Mouse (Mus musculus) mature B cell (primary cell): ENCODE data around the gene Kat6b.
"Not testable (repeated sequence)": the region's sequence is repeated elsewhere in the genome, so short reads cannot be mapped to it uniquely, and the experiment has no call there.

Experiments used
- in situ Hi-C: fragments of 300-500 bp; cut with MboI; formaldehyde crosslinking; loops from 2 replicates; pipeline ENCODE4 v1.14.3; 2019

Gene Kat6b

DNA sequence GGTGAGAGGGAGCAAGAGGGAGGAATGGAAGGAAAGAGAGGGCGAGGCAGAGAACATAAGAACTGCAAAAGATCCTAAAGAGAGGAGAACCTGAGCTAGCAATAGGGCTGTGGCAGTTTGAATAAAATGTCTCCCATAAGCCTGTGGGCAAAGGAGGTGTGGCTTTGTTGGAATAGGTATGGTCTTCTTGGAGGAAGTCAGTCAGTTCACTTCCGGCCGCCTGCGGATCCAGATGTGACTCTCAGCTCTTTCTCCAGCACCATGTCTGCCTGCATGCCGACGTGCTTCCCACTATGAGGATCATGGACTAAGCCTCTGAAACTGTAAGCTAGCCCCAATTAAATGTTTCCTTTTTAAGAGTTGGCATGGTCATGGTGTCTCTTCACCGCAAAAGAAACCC lies at the start of gene Kat6b:
Kat6b (plus strand) TSS at position 204 of the 400 bp plus-strand sequence.
- in situ Hi-C loops, result no loop called here

DNA sequence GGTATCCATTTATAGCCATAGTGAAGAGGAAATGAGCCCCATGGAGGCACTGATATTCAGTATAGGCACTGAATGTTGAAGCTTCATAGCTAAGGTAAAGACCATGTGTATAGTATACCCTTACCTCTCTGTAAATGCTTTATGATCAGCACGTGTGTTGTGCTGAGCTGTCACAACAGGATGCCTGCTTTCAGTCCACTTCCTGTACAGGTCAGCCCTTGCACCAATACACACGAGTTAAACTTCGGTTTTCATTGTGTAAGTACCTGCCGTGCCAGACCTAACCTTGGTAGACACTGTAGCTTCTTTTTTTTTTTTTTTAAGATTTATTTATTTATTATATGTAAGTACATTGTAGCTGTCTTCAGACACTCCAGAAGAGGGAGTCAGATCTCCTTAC lies 47.8 kb upstream of the Kat6b start:
- in situ Hi-C loops, result no loop called here

DNA sequence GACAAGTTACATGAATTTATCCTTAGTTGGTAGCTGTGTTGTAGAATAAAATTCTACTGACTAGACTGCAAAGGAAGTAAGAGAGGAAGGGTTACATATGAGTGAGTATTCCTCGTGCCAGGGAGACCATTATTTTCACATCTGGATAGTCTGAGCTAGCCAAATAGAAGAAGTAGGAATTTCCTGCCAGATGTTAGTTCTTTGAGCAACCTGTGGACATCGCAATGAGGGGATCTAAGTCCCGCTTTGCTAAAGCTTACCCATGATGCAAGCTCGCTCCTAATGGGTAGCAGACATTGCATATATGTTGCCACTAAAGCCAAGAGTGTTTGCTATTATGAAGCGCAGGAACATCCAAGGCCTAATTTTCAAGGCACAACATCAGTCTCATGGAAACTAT lies 47.2 kb upstream of the Kat6b start:
- in situ Hi-C loops, result no loop called here

DNA sequence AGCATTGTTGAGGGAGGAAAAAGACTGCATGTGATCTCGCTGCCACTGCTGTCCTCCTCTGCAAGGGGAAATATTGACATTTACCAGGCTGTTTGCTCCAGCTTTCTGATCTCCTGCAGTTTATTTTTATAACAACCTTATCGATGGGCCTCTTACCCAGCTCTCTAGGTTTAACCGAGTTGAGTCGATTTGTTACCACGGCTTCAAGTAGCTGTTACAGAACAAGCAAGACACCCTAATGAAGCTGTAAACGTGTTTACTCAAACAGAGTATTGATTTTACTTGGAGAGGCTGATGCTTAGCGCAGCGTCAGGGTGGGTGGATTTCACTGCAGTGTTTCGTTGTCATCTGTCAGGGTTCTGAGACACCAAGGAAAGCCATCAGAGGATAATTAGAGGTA lies 46.5 kb upstream of the Kat6b start:
- in situ Hi-C loops, result no loop called here

DNA sequence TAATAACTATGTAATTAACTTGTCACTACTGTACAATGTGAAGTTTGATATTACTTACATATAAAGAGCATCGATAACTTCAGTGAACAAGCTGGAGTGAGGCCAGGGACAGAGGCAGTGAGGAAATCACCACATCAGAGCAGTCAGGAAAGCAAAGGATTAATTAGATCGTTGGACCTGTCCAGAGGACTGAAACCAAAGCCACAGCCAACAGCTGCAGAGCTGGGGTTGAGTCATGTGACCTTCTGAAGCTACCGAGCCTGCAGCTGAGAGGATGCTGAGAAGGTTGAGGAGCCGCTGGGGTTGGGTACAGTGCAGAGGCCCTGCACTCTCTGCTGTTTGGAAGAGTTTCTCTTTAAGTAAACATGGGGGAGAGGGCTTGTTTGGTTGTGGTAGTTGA lies 41.4 kb upstream of the Kat6b start:
- in situ Hi-C loops, result no loop called here

DNA sequence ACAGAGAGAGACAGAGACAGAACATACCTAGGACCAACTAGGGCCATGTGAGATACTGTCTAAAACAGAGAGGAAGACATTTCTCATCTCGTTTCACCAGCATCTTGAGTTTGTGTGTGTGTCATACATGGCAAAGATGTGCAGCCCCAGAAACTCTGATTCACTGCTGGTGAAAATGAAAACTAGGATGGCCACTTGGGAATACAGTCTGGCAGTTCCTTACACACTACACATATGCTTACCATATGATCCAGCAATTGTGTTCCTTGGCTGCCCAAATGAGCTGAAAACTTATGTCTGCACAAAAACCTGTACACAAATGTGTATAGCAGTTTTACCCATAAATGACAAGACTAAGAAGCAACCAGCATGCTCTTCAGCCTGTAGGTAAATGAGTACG lies 40.7 kb upstream of the Kat6b start:
- in situ Hi-C loops, result no loop called here

DNA sequence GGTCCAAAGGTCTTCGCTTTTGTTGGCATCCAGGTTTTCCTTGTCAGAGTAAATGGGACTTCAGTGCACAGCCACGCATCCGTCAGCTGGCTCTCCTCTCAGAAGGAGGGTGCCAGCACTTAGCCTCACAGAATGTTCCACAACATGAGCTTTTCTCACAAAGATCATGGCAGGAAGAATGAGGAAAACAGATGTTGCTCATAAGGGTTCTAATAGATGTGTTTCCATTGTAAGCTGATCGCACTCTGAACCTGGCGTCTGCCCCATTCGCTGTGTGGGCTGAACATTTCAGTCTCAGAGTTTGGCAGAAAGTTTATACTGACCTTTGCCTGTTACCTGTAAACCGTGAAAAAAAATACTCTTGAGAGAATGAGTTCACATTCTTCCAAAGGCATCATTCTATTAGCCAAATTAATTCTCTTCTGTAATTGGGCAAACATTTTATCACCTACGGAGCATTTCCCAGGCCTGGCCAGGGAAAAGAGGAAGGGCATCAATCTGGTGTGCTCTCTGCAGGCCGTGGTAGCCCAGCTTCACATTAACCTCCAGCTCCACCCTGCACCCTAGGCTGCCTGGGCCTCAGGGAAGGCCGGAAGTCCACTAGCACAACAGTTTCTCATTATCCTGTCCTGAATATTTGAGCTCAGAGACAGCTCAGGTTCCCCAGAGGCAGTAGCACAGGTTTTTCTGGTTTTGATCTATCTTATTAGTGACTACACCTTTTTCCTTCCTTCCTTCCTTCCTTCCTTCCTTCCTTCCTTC lies 39.3 kb upstream of the Kat6b start:
- in situ Hi-C loops, result no loop called here

DNA sequence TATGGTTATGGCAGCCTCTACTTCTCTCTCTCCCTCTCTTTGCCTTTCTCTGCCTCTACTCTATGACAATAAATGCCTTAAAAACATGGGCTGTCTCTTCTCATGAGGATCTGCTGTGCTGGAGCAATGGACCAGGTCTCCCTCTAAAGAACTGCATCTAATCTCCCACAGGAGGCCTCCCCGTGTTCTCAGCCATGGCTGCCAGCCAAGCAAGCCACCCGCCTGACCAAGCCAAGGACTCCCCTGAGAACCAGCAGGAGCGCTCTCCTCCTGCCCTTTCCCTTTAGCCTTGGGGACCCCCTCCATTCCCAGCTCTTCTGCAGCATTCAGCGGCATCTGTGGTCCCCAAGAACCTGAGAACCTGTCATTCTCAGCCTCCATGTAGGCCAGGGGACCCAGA lies 28.7 kb upstream of the Kat6b start:
- in situ Hi-C loops, result no loop called here

DNA sequence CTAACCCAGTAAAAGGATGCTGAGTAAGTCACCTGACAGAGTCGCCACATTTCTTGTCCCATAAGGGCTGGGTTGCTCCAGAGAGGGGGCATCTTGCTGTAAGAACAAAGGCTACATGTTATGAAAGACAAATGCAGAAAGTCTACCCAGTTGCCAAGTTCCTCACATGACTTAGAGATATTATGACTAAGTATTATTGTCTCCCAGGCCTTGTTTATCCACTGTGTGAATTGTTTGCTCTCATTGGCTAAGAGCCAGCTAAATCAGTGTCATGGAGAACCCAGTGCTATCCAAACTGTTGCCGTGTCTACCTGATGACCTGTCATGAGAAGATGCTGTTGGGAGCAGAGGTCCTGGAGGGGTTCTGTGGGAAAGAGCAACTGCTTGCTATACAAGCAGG lies 27.3 kb upstream of the Kat6b start:
- in situ Hi-C loops, result no loop called here

DNA sequence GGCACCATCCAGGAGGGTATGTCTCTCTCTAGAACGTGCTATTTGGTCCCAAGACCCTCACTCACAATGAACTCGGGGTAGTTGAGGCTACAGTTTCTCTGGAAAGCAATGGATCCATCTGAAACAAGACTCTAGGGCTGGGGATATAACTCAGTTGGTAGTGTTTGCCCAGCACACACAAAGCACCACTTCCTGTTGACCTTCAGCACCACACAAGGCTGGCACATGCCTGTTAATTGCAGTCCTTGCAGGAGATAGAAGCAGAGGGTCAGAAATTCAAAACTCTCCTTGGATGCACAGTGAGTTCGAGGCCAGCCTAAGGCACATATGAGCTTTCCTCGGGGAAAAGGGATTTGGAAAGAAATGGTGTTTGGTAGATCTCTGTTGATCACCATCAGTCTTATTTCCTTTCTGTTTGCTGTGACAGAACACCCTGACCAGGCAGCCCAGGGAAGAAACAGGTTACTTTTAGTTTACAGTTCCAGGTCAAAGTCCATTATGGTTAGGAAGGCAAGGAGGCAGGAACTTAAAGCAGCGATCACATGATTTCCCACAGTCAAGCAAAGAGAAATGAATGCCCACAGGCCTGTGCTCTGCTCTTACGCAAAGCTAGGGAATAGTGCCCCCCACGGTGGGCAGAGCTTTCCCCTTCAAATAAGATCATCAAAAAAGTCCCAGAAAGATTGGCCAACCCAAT lies 25.4 kb upstream of the Kat6b start:
- in situ Hi-C loops, result no loop called here

DNA sequence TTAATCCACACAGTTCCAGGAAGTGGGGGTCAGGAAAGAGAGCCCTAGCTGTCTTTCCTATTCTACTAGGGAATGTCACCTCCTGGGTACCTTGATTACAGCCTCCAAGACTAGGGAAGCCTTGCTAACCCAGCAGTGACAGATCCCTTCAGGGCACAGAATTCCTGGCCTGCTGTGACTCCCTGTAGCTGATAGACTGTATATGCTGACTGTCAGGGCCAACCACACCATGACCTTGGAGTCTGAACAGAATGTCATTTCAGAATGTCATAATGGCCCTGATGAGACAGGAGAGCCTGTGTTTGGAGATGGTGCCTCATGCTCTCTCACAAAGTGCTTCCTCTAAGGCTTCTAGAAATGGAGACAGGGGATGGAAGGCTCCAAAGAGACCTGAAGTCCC lies 24.7 kb upstream of the Kat6b start:
- in situ Hi-C loops, result no loop called here

DNA sequence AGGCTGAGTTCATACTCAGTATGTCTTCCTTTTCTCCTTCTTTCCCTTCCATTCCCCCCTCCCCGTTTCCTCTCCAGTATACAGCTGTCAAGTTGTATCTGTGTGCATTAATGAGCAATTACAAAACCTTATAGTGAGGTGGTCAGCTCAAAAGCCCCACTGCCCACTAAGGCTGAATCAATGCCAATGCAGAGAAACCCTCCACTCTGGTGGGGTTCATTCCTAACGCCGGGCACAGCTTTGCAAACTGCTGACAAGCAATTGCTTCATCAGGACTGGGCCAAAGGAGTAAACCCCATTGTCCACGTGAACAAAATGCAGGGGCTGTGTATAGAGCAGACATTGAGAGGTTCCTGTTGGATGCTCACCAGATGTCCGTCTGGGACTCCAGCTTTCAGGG lies 23.4 kb upstream of the Kat6b start:
- in situ Hi-C loops, result no loop called here

DNA sequence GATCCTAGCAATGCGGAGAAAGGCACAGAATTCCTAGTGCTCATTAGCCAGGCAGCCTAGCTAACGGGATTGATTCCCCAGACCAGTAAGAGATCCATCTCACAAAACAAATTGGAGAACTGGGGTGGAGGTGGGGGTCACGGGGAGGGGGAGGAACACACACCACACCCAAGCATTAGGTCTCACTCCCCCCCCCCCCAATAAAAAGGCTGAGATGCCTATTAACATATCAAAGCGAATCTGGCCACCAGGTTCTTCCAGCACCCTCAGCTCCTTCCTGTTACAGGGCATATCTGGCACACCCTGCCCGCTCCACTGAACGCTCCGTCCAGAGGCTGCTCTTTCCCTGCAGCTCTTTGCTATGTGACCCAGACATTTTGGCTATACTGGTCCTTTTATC lies 22.5 kb upstream of the Kat6b start:
- in situ Hi-C loops, result no loop called here

DNA sequence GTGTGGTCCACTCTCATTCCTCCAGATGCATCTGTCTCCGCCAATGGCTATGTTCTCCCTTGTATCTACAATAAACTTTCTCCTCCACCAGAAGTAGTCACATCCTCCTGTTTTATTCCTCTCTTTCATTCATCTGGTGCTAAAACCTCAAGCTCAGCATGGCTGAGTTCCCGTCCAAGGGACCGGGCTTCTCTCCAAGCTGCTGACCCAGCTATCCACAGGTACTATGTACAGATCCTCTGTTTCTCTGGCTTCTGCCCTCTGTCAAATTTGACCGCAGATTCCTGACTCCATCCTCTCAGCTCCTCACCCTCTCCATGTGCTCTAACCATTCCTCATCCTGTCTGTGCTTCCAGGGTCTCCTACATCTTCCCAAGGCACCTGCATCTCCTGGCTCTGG lies 22.1 kb upstream of the Kat6b start:
- in situ Hi-C loops, result no loop called here

DNA sequence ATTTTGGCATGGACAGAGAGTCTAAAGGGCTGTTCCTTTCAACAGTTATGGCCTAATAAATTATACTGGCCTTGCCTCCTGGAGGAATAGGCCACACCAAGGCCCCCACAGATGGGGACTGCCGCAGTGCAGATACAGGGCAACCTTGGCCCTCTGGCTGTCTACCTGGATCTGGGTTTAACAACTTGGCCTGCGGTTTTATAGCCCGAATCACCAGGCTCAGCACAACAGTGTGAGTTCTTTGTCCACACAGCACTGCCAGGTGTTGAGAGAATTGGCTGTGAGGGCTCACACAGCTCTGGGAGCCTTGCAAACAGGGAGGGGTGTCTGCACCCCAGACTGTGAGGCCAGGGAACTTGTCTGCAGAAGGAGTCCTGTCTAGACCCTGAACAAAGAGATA lies 18.8 kb upstream of the Kat6b start:
- in situ Hi-C loops, result no loop called here

DNA sequence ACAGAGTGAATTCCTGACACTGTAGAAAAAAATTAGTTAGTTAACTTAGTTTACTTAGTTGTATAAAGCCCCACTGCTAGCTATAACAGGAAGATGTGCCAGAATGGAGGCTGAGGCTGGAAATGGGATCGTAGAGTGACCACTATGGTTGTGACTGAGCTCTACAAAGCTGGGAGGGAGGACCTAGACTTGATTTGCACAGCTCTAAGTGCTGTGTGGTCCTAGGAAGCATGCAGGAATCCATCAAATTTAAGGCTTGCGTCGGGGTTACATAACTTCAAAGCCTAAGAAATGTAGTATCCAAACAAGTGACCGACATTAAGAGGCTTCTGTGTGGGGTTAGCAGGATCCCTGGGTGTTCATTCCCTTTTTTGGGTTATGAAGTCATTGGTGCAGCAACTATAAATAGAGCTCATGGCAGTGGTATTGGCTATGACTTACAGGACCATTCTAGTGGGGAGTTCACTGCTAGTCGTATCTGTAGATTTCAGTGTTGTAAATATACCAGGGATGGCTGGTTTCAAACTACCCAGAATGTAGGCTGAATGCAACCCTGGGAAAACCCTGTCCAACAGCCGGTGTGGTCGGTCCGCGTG lies 18.0 kb upstream of the Kat6b start:
- in situ Hi-C loops, result no loop called here

DNA sequence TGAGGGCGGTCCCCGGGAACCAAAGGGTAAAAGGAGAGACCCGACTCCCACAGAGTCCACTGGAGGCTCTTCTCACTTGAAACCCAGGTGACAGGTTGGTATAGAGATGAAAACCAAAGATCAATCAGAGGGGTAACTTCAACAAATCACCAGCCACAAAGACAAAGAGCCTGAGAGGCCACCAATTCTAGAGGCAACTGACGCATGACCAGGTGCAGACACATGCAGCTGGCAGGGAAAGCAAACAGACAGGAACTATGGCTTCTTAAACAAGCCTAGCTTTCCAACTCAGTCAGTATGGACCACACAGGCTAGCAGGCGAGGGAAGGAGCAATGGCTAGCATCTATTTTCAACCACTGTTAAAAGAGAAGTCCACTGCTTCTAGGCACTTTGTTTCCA lies 10.8 kb upstream of the Kat6b start:
- in situ Hi-C loops, result no loop called here

DNA sequence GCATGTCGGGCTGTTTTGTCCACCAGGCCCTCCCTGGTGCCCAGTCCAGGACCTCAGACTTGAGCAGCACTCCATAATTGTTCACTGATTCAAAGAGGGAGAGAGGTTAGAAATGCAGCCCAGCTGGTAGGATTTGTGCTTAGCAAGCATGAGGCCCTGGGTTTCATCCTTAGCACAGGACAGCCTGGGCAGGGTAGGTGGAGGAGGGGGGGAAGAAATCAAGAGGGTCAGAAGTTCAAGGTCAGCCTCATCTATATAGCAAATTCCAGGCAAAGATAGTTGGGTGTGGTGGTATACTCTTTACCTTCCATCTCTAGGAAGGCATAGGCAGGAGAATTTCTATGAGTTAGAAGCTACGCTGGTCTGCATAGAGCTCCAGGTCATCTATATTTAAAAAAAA lies 9.3 kb upstream of the Kat6b start:
- in situ Hi-C loops, result no loop called here

DNA sequence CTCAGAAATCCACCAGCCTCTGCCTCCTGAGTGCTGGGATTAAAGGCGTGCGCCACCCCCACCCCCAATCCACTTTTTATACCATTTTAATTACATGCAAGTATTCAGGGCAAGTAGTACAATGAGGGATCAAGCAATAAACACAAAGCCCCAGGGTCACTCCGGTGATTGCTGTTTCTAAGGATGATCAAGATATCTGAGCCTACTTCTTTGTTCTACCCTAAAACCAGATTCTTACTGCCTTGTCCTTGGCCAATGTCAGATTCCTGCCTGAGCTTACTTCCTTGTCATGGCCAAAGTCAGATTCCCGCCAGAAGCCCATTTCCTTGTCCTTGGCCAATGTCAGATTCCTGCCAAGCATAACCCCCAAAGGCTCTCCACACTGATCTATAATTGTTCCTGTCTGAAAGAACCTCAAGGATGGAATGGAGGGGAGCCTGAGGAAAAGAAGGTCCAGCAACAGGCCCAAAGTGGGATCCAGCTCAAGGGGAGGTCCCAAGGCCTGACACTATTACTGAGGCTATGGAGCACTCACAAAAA lies 6.6 kb upstream of the Kat6b start:
- in situ Hi-C loops, result not testable (repeated sequence)

DNA sequence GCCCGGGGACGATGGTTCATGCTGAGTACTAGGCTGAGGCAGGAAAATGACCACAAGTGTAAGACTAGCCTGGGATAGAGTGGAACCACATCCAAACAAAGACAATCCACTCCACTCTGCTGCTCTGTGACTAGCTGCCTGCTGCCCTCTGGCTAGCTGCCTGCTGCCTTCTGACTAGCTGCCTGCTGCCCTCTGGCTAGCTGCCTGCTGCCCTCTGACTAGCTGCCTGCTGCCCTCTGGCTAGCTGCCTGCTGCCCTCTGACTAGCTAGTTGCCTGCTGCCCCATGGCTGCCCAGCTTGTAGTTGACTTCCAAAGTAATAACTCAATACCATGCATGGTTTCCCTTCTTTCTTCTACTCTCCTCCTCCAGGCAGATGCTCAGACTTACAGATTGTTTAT lies 4.1 kb upstream of the Kat6b start:
- in situ Hi-C loops, result no loop called here

DNA sequence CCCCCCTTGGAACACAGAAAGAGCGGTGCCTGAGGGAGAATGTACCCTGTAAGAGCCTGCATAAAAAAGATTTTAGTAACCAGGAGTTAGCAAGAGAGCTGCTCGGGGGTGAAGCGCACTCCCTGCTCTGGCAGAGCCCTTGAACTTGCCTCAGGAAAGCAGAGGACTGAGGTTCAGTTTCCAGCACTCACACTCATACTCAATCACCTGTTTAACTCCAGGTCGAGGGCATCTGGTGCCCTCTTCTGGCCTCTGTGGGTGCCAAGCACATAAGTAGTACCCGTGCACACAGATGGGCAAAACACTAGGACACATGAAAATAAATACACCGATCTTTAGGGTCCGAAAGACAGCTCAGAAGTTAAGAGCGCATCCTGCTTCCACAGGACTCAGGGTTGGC lies 1.7 kb upstream of the Kat6b start:
- in situ Hi-C loops, result no loop called here

DNA sequence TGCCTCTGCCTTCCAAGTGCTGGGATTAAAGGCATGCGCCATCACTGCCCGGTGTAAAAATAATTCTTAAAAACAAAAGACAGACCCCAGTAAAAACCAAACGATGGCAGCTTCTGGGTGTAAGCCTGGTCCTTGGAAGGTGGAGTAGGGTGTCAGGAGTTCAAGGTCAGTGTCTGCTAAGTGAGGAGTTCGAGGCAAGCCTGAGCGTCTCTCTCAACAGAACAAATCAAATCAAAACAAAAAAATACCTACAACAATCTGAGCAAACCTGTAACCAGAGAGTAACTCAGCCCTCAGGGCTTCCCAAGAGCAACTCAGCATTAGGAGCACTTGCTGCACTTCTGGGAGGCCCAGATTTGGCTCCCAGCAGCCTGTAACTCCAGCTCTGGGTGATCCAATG lies 1.0 kb upstream of the Kat6b start:
- in situ Hi-C loops, result no loop called here

DNA sequence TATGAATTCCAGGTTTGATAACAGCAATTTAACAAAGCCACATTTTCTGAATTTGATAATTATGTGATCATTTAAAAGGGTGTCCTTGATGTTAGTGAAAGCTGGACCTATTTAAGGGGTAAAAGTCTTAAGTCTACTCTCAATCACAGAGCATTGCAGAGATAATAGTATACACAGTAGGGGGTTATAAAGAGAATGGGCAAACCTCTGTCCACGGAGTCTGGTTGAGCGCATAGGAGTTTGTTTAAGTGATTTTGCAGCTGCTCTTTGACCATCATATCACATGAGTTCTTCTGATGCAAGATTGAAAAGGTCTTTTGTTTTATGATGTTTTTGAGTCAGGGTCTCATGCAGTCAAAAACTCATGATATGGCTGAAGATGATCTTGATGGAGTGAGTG lies 3.0 kb downstream of the Kat6b start:
- in situ Hi-C loops, result no loop called here
